Mouse (Mus musculus): ENCODE measurements at regions not wholly inside any gene's neighbourhood (a gene's known extent, or its start where the extent isn't known, plus 50 kb on each side); places are given as distances from the start of the nearest gene placed in this dataset.

DNA sequence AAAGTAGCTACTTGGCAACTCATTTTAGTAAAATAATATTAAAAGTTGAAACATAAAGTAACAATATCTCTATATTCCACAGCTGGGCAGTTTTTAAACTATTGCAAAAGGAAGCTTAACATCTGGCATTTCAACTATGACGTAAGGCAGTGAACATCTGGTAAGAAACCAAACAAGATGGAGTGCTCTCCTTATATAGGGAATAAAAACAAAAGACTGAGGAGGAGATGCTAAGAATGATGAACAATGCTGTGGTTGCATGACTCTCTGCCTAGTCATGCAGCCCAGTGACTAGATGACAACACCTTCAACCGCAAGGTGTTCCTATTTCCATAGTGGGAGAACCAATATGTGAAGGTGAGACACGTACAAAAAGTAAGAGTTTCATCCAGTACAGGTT lies 329.9 kb upstream of the Actbl2 start:
- no peak for TF ChIP-seq CTCF (IDR thresholded peaks at IDR 0.05; ENCODE audit: insufficient read depth, low read depth, low read length)
- TF ChIP-seq POLR2A (IDR thresholded peaks at IDR 0.05; ENCODE audit: insufficient read depth, low read depth, low read length), result no peak
